Mouse (Mus musculus): ENCODE measurements around the gene Zfp184.

Zfp184 gene

DNA sequence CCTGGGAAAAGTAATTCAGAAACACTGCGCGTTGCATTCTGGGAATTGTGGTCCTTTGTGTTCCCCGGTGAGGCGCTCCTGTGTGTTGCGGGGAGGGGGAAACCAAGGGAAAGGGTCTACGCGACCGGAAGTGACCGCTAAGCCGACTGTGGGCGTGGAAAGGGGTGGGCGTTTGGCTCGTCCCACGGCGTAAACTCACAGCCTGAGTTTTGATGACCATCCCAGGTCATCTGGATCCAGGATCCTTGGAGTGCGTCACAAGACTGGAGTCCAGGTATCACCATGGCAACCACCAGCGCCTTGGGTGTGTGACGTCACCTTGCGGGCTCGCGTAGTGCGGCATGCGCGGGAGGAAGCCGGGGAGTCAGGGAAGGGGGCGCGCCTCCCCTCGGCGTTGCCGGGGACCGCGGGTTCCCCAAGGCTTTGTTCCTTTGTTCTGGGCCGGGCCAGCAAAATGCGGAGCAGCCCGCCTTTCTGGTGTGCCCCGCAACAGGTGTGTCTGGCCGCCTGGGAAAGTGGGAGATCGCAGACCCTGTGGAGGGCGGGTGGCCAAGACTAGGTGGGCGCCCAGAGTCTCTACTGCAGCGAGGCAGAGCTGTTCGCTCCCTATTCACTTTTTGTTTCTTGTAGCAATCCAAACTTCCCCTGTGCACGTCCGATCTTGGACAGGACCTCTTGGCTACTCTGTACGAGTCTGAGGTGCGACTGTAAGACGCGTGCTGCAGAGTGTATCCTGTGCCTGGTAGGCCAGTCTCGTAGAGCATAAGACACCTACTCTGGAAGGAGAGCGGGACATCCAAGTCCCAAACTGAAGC, at the start of gene Zfp184:
Zfp184 (plus strand) TSS at position 169 of the 815 bp plus-strand sequence.
- WGBS = under 1% methylated on average over 50 of the region's 50 CpGs

DNA sequence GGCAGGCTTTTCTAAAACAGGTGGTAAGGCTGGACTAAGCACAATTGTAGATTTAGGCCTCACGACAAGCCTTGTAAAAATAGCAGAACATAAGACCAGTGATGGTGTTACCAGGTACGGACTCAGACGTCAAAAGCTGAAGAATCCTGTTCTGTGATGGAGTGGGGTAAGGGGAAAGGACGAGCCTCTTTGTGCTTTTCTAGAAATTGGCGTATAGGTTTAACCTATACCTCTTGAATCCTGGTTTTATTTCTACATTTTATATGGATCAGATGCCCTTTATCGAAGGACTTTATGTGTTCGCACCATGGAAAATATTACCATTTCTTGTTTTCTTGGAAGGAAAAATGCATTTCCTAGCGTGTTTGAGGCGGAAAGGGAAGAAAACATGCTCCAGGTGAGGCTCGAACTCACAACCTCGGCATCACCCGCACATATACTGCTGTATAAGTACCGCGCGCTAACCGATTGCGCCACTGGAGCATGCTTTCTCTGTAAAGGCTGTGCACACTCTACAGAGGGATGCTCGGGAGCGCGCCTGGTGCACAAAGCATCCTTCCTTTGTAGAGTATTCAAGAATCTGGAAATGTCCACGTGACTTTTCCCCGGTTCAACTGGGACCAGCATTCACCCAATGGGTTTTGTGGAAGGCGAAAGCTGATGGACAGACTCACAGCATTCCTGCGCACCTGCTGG, 48.2 kb upstream of the Zfp184 start:
- WGBS = 10% methylated on average over 24 of the region's 24 CpGs

DNA sequence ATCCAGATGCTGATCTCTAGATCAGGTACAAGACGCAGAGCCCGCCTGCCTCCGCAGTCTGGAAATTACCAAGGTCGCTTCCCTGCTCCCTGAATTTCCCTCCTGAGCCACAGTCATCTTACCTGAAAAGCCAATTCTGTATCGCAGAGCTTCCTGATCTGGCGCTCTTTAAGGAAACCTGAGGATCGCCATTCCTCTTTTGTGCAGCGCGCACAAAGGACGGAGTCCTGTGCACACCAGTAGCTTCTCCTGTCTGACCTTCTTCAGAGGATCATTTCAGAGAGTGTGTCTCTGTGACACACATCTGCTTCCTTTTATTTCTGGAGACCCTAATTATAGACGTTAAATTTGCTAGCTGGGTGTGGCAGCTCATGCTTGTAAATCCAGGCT, 47.7 kb upstream of the Zfp184 start:
- WGBS = 2% methylated on average over 11 of the region's 11 CpGs

DNA sequence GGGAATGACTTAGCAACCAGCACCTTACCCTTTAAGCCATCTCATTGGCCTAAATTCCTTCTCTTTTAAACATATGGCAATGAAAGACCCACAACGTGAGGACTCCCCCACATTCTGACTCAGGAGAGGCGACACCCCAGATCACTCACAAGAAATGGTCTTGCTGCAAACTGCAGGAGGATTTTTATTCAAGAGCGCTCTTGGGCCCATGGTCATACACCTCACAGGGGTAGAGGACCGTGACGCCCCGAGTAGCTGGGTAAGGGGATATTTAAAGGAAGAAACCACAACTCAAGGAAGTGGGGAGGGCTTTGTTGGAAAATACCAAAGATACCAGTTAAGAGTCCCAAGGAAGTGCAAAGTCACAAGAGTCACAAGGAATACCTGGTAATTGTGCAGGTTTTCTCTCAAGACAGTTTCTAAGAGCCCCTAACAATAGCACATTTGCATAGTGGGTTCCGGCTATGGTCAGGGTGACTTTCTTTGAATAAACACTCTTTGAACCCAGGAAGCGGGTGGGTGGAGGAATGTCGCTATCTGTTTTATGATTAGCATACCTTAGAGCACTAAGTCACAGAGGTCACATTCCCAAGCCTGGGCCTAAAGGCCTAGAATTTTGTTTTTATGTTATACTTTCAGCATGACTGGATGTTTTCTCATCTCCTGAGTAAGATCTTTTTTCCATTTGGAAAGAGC, 43.9 kb upstream of the Zfp184 start:
- 89% methylated on average over 9 of the region's 9 CpGs for WGBS

DNA sequence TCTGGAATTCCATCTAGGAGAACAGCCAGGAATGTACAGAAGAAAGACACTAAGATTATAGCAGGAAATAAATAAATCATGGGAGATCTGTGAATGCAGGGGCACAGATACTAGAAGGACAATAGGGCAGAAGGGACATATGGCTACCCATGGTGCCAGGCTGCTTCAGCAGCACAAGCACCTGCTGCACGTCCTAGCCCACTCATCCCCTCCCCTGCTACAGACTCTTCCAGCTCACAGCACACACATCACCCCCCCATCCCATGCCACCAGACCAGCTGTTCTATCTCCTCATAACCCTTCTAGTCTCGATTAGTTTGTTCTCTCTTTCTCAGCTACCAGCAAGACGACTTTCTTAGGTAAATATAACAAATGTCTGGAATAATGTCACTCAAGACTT, 41.4 kb upstream of the Zfp184 start:
- 41% methylated on average over 3 of the region's 3 CpGs for WGBS

DNA sequence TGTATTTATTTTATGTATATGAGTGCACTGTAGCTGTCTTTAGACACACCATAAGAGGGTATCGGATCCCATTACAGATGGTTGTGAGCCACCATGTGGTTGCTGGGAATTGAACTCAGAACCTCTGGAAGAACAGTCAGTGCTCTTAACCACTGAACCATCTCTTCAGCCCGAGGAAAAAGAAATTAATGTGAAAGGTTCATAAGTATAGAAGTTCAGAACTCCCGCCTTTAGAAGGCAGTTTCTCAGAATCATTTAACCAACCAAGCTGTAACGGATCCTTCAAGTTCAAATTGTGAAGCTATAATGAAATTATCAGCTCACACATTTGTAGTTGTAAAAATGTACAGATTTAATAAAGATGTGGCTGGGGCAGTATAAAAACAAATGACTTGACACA, 40.8 kb upstream of the Zfp184 start:
- WGBS = 82% methylated on average over 4 of the region's 4 CpGs

DNA sequence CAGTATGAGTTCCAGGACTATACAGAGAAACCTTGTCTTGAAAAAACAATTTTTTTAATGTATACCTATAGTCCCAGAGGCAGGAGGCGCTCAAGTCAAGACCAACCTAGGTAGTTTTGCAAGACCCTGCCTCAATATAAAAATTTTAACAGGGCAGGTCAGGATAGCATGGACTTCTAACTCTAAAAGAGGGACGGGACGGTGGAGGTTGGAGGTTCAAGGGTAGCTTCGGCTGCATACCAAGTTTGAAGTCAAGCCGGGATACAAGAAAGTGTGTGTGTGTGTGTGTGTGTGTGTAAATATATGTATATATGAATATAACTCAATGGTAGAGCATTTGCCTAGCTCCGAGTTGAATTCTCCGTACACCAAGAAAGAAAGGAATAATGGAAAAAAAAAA, 38.6 kb upstream of the Zfp184 start:
- WGBS = 67% methylated on average over 7 of the region's 7 CpGs

DNA sequence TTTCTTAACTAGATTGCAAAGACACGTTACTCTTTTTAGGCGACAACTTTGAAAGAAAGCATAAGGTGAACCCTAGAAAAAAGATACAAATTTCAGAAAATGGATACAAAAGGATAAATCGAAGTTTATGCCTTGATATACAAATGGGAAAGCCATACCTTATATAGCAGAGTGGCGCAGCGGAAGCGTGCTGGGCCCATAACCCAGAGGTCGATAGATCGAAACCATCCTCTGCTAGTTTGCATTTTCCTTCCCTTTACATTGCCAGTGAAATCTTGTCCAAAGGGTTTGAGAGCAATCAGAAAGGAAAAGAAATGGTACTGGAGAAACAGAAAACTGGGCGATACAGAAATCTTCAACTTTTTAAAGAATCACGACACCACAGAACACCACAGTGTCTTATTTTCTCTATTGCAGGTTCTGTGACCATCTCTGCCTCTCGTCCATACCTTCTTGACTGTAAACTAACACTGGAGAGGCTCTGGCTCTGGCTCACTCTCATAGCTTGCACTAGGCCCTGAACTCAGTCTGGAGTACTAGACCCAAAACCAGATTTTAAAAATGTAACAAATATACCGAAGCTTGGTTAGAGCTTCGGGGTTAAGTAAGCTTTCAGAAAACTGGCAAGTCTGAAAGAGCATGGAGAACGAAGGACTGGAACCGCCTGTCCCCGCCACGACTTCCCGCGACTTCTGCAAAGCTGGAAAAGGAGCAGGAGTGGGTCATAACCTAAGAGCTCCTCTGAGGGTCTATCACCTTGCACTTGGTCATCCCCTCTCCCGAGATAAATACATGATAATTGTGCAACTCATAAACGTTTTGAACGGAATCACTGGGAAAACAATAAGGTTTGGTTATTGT, 37.7 kb upstream of the Zfp184 start:
- WGBS = 43% methylated on average over 22 of the region's 22 CpGs

DNA sequence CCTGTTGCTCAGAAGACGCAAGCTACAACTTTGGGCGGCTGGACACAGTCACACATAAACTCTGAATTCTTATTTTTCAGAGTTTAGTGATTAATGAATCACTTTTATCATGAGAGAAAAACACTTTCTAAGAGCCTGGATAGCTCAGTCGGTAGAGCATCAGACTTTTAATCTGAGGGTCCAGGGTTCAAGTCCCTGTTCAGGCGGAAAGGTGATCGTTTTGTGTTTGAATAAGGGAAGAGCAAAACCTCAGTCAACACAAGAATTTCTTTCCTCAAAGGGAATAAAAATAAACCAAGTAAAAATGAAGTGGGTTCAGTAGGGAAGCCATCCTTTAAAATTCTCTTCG, 37.1 kb upstream of the Zfp184 start:
- 51% methylated on average over 6 of the region's 6 CpGs for WGBS

DNA sequence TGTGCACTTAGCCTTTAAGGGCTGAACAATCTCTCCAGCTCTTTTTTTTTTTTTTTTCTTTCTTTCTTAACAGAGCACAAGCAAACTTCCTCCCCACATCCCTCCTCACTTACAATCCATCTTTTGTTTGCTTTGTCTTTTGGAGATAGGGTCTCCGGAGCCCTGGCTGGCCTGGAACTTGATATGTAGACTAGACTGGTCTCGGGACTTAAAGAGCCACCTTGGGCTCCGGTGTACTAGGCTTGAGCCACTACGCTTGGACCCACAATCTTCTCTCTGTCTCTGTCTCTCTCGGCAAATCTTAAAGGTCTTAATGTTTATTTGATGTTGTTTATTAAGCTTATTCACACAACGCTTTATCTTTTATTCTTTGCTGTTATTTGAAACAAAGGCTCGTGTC, 34.2 kb upstream of the Zfp184 start:
- 26% methylated on average over 7 of the region's 7 CpGs for WGBS

DNA sequence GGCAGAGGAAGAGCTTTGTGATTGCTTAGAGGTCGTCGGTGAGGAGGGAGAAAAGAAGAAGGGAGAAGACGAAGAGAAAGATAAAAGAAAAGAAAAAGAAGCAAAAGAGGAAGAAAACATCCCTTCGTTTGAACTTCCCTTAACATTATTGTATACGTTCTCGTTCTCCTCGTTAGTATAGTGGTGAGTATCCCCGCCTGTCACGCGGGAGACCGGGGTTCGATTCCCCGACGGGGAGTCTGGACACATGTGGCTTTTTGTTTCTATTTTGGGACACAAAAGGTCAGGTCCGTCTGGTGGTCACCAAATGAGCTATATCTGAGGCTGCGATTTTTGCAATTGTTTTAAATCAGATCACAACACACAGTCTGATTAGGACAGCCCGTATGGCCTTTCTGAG, 33.7 kb upstream of the Zfp184 start:
- 20% methylated on average over 17 of the region's 17 CpGs for WGBS

DNA sequence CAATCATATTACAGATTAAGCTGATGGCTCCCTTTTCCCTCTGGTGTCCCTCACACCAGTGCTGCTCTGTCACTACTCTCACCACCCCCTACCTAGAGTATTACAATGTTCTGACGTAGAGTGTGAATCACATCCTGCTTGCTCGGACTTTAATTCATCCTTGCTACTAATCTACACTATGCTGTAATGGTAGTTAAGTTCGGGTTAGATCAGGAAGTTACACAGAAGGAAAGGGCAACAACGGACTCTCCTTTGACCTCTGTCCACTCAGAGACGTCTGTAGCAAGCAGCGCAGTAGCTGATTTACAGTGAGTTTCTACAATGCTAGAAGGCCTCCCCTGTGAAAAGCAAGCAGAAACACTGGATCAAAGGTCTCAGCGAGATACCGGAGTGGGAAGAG, 31.0 kb upstream of the Zfp184 start:
- 61% methylated on average over 8 of the region's 8 CpGs for WGBS

DNA sequence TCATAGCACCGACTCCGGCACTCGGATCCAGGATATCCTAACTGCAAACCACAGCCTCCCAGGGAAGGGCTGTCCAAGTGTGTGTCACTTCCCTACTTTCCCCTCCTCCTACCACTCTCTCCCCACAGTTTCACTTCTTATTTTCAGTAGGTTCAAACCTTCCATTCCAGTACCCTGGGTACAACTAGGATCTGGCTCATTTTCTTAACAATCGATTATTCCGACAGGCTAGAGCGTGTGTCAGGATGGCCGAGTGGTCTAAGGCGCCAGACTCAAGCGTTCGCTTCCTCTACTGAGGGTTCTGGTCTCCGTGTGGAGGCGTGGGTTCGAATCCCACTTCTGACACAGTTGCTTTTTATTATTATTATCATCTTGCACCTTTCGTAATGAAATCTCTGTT, 30.3 kb upstream of the Zfp184 start:
- WGBS = 28% methylated on average over 14 of the region's 14 CpGs

DNA sequence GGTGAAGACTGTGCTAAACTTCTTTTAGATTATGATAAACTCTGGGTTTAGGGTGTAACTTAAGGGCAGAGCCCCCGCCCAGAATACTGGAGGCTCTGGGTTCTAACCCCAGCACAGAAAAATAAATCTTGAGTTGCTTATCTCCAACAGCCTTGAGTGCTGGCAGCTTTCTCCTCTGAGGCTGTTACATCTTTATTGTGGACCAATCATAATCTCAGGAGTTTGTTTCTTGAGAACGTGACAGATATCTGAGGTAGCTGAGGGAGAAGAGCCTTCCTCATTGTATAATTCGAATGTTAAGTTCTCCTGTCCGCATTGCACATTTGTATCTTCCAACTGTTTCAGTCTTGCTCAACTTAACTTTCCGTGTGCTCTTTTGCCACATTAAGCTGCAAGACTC, 29.4 kb upstream of the Zfp184 start:
- WGBS = 69% methylated on average over 5 of the region's 5 CpGs

DNA sequence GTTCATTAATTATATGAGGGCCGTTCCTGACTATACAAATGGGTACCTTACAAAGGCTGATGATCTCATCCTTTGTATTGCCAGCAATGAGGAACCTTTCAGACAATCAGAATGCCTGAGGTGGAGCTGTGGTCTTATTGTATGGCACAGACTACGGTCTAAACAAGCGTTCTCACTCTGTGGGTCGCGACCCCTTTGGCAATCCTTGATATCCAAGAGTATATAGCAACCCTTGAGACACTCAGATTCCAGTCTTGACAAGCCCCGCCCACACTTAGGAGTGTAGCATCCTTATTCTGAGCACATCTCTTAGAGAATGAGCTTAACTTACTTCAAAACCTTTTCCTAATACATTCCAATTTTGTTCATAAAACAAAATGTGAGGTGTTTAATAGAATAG, 28.8 kb upstream of the Zfp184 start:
- 44% methylated on average over 6 of the region's 6 CpGs for WGBS

DNA sequence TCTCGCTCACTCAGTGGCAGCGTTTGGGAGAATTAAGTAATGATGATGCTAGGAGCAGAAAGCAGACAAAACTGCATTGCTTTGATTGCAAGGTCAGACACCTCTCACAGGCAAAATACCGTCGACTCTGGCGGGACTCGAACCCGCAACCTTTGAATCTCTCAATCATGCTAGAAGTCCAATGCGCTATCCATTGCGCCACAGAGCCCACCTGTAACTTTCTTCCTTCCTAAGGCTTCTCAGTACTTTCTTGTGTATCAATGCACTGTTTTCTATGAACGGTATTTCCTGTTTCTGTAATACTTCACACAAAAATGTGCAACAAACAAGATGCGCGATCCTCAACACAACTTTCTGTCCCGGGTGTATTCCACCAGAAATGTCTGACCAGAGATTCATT, 27.9 kb upstream of the Zfp184 start:
- 20% methylated on average over 13 of the region's 13 CpGs for WGBS

DNA sequence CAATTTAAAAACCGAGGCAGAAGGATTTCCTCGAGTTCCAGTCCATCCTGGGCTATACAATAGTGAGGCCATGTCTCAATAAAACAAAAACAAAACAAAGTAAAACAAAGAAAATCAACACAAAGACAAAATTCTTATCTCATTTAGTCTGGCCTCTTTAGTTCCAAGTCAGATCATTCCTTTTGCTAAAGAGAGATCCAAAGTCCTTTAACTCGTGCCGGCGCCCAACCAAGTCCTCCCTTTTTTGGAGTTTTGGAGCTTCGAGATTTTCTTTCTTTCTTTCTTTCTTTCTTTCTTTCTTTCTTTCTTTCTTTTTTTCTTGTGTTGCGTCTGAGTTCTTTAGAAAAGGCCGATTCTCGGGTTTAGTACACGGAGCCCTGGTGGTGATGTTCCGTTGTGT, 27.4 kb upstream of the Zfp184 start:
- 9% methylated on average over 11 of the region's 11 CpGs for WGBS

DNA sequence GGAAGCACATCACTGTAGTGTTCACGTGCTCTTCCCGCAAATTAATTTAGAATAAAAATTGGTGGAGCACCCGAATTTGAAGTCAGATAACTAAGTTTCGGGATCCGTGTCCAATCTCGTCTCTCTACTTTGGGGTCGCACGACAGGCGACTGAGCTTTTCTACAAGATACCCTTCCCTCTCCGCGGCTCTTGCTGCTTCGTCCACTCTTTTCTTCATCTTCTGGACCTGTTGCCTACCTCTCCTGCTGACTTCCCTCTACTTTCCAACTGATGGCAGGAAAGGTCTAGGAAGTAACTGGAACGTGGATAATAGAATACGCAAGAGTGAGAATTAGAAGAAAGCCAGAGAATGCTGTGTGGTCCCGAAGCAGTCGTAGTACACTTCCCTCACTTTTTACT, 26.9 kb upstream of the Zfp184 start:
- WGBS = 4% methylated on average over 16 of the region's 16 CpGs

DNA sequence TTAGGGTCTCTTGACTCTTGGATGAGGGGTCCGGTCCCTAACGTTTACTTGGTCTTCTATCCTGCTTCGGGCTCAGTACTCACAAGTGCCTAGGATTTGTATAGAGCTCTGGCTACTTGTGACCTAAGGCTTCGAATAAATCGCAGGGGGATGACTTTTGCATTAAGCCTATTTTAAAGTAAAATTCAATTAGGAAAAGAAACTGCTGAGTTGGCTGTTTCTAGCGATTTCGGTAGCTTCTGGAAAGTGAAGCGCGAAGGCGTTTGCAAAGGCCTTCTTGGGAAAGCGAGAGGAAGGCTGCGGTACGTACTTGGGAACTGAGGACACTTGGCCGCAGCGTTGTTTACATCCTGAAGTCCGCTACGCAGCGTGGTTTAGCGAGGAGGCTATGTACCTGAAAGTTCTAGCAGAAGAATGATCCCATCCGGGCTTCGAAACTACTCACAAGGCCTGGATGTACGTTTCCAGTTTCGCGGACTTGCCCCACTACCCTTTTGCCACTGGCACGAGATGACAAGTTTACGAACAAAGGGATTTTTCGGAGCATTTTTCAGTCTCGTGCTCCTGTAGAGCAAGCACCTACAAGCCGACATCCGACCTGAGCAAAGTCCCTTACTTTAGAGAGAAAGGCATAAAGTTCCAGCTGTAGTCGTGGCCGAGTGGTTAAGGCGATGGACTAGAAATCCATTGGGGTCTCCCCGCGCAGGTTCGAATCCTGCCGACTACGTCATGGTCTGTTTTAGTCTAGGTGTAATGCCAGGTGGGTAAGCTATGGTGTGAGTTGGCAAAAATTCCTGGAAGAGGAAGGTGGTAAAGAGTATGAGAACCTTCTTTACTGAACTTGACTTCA, 26.1 kb upstream of the Zfp184 start:
- WGBS = 8% methylated on average over 38 of the region's 38 CpGs

DNA sequence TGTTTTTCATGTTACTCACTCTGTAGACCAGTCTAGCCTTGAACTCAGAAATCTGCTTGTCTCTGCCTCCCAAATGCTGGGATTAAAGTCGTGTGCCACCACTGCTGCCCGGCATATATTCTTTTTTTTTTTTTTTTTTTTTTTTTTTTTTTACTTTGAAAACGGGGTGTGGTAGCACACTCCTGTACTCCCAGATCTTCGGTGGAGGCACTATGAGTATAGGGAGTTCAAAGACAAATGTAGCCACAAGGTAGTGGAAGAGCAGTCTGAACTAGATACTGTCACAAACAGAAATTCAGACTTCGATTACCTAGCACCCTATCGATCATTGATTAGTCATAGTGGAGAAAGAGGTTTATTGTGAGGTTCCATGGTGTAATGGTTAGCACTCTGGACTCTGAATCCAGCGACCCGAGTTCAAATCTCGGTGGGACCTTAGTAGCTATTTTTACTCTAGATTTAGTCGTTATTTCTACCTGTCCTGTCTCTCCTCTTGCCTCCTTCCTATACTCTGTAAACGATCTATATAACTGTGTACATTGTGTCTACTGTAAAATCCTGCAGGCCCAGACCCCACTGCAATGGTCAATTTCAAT, 25.0 kb upstream of the Zfp184 start:
- WGBS = 14% methylated on average over 11 of the region's 11 CpGs

All from cerebral cortex, adult 2 months (tissue).